Mouse (Mus musculus): ENCODE results near the gene Casp8ap2. TPM values are rescaled to one million over a fixed set of nuclear protein-coding genes. Genes with fewer than 3 reads are reported as not detected.

Casp8ap2 gene
- total and polyA plus RNA-seq, 2 experiments from 2014 or later, result 32.2 to 35.6 TPM

GRCm38 (mm10) chr4:32682471-32682870 lies 67.2 kb downstream of the Casp8ap2 start:
- H3K4me2 ChIP-seq (ENCODE audit: low read depth, low read length), result no peak overlapping the region
- H3K27me3 ChIP-seq (ENCODE audit: insufficient read depth, low read length), result no peaks in the 10 kb centered on the region
- no peaks in the 10 kb centered on the region for H3K9me3 ChIP-seq (ENCODE audit: low read length)
- no peaks in the 10 kb centered on the region for H3K4me1 ChIP-seq (ENCODE audit: insufficient read depth, low read length)
- H3K9ac ChIP-seq (replicated peaks; ENCODE audit: low read length), result no peak overlapping the region
- no peak overlapping the region for H3K4me3 ChIP-seq (ENCODE audit: low read length)
- 70% methylated on average over 4 of the region's 4 CpGs for WGBS
- ATAC-seq, result no peak
- TF ChIP-seq CTCF (IDR thresholded peaks at IDR 0.05; ENCODE audit: low read depth), result no peak
- no peak overlapping the region for H3K27ac ChIP-seq
- peak; percentile 17 for DNase-seq (ENCODE audit: low spot score)
- peaks cover 26% of the 10 kb centered on the region for H3K36me3 ChIP-seq (ENCODE audit: insufficient read depth, low read length)

GRCm38 (mm10) chr4:32683061-32683582 lies 67.9 kb downstream of the Casp8ap2 start:
- no peak for DNase-seq (ENCODE audit: low spot score)
- Histone ChIP-seq H3K9me3 (ENCODE audit: low read length) (no peaks in the 10 kb centered on the region), H3K9ac (replicated peaks; ENCODE audit: low read length) (no peak overlapping the region), H3K36me3 (ENCODE audit: insufficient read depth, low read length) (peaks cover 24% of the 10 kb centered on the region), H3K4me3 (ENCODE audit: low read length) (no peak overlapping the region), H3K4me1 (ENCODE audit: insufficient read depth, low read length) (no peaks in the 10 kb centered on the region), H3K4me2 (ENCODE audit: low read depth, low read length) (no peak overlapping the region), H3K27ac (no peak overlapping the region), H3K27me3 (ENCODE audit: insufficient read depth, low read length) (no peaks in the 10 kb centered on the region)
- ATAC-seq, result no peak
- 84% methylated on average over 6 of the region's 6 CpGs for WGBS
- no peak for TF ChIP-seq CTCF (IDR thresholded peaks at IDR 0.05; ENCODE audit: low read depth)

Other genes starting within 250 kb of the Casp8ap2 start
- not detected in 2 replicates for gene Gja10, start 12.7 kb upstream of the Casp8ap2 start, total RNA-seq (2014; rRNA removed)
- 0.09 and 0.13 TPM in 2 replicates for gene Gja10, start 12.7 kb upstream of the Casp8ap2 start, polyA plus RNA-seq (2015; fragmentation: Nextera tagmentation; extraction: Ambion mirVana)
- gene Mdn1, start 41.7 kb downstream of the Casp8ap2 start, total RNA-seq (2014; rRNA removed), result 23.0 and 35.7 TPM in 2 replicates
- 8.6 and 8.7 TPM in 2 replicates for gene Mdn1, start 41.7 kb downstream of the Casp8ap2 start, polyA plus RNA-seq (2015; fragmentation: Nextera tagmentation; extraction: Ambion mirVana)
- gene Lyrm2, start 184.8 kb downstream of the Casp8ap2 start, total RNA-seq (2014; rRNA removed), result 31.9 and 33.1 TPM in 2 replicates
- 114 and 118 TPM in 2 replicates for gene Lyrm2, start 184.8 kb downstream of the Casp8ap2 start, polyA plus RNA-seq (2015; fragmentation: Nextera tagmentation; extraction: Ambion mirVana)